Mouse (Mus musculus) G1E (cell line): ENCODE results near the gene Kcnb1.

ENCODE experiments used
- CTCF ChIP-seq: IDR thresholded peaks from 2 replicates; pipeline ENCODE4 v1.5.1; 2012; ENCODE audit warnings: low read depth, low read length, inconsistent platforms, mixed read lengths
- GATA1 ChIP-seq: IDR thresholded peaks from 2 replicates; pipeline ENCODE4 v1.6.1; 2012; ENCODE audit warnings: borderline replicate concordance, low read length, inconsistent platforms, mixed read lengths
- GATA2 ChIP-seq: IDR thresholded peaks from 2 replicates; pipeline ENCODE4 v1.6.1; 2012; ENCODE audit warnings: low read depth, low read length, inconsistent platforms, borderline replicate concordance

GRCm38 (mm10) chr2:167058814-167059387 is 131.1 kb downstream of the Kcnb1 start:
- TF ChIP-seq CTCF (no peak), GATA1 (no peak), GATA2 (no peak)
